Mouse (Mus musculus): ENCODE data around the gene Ralgapa1.
"Not testable (repeated sequence)": the region's sequence is repeated elsewhere in the genome, so short reads cannot be mapped to it uniquely, and the experiment has no call there.

The Ralgapa1 gene

DNA sequence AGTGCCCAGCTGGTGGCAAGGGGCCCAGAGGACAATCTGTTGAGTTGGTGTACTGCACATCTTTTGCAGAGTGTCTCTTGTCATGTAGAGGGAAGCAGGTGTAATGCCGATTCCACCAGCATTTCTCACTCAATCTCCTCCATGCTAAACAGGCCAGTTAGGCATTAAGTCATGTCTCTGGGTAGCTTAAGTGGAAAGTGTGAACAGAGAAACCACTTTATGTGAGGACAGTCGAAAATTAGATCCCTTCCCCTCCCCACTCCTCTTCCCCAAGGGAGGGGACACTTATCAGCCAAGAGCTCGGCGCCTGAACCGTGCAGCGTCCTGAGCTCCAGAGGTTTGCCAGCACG lies 222.5 kb downstream of the Ralgapa1 start:
- DNase-seq, result no peak

DNA sequence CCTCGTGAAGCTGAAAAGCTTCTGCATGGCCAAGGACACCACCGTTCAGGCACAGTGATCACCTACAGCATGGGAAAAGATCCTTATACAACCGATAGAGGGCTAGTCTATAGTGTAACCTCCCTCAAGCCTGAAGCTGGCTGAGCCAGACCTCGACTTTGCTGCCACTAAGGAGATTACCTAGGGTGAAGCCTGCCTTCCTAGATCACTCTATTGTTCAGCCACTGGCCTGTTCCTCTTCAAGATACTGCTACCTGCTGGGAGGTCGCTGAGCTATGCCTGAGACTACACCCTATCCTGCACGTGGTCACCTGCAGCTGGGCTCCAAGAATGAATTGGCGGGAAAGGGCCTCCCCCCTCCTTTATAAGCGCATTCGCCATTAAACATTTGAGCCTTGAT lies 234.0 kb downstream of the Ralgapa1 start:
- not testable (repeated sequence) for DNase-seq

DNA sequence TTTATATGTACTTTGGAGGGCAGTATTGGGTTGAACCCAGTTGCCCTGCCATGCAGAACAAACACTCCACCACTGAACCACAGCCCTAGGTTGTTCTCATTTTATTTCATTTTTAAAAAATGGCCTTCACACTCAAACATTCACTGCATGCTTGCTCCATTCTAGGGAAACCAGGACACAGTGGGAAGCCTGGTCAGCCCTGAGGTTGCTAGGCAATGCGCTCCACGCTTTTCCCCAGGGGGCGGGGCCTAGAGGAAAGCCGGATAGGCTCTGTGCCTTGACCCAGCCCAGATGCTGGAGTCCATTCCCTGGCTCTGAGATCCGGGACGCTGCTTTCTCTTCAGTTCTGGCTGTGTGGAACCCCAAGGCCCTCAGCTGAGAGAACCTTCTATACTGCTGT lies 247.2 kb downstream of the Ralgapa1 start:
- DNase-seq, result no peak

DNA sequence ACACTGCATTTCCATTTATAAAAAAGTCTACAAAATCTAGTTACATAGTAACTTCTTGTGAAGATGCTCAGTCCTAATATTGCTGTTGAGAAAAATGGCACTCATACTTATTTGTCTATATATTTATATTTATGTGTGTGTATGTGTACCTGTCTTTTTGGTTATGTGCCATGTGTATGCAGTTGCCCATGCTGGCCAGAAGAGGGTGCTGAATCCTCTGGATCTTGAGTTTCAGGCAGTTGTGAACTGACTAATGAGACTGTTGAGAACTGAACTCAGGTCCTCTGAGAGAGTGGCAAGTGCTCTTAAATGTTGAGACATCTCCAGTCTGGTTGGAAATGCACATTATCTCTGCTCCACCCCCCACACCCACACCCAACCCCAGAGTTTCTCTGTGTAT lies 247.9 kb downstream of the Ralgapa1 start:
- DNase-seq, result no peak

DNA sequence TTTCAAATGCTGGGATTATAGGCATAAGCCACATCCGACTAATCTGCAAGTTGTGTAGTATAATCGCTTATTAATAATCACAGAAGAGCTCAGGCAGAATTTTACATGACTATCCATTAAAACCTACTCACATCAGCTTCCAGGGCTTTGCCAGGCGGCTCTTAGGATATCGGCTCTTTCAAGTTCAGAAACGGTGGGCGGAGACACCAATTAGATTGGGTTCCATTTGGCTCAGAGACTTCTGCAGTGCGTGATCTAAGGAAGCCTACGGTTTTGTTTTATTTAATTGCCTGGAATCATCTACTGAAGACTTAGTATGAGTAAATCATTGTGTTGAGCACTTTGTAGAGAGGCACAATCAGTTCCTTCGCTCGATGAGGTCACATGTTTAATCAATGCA lies 249.3 kb downstream of the Ralgapa1 start:
- DNase-seq, result no peak

DNA sequence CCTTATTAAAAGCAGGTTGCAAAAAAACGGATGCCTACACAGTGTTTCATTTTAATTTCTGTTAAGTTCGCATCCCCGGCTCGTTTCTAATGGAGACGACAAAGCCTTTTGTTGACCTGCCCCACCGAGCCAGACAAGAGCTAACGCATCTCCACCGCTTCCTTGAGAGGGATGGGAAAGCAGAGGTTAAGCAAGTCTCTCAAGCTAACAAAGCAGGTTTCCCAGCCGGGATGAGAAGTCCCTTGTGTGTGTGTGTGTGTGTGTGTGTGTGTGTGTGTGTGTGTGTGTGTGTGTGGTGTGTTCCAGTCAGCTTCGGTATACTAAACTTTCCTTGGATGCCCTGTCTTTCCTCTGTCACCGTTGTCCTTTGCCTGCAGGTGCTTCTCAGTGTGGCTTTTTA lies 249.8 kb downstream of the Ralgapa1 start:
- no peak for DNase-seq

DNA sequence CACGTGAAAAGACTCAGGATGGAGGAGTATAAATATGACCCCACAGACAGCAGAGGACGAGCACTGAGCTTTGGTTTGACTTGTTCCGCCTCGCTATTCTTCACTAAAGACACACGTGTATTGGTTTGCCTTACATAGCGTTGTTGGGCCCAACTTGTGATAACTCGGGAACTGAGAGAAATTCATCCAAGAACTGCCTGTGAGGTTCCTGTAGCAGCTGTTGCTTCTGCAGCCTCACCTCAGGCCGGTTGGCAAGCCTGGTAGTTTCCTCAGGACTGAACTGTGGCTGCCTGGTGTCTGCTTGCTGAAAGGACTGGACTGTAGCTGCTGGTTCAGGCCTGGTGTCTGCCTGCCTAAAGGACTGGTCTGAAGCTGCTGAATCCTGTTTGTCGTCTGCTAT lies 250.3 kb downstream of the Ralgapa1 start:
- no peak for DNase-seq

DNA sequence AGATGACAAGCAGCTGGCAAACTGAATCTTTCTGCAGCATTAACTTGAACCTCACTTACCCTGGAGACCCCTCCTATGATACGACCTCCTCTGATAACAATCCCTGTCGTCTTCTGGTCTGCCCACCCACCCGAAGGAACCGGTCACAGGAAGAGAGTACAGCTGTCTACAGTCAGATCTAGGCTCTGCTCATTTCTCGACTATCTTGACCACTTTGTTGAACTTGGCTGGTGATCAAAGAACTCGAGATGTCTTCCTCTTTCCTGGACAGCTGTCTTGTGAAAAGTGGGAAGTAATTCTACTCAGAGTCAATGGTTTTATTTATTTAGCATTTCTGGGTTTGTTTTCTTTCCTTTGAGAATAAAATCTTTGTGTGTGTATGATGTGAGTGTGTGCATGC lies 251.3 kb downstream of the Ralgapa1 start:
- no peak for DNase-seq

DNA sequence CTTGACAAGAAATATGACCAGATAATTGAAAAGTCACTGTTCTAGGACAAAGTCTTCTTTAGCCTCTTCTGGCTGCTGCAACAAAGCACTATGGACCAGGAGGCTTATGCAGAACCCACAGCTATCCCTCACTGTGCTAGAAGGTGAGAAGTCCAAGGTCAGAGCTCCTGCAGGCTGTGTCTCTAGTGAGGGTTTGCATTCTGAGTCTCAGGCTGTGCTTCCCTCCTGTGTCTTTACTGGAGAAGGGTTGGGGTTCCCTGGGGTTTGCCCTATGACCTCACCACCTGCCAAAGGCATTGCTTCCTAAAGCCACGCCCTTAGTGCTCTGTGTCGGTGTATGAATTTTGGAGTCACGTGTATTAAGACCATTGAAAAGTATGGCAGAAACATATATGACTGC lies 252.5 kb downstream of the Ralgapa1 start:
- DNase-seq, result no peak

DNA sequence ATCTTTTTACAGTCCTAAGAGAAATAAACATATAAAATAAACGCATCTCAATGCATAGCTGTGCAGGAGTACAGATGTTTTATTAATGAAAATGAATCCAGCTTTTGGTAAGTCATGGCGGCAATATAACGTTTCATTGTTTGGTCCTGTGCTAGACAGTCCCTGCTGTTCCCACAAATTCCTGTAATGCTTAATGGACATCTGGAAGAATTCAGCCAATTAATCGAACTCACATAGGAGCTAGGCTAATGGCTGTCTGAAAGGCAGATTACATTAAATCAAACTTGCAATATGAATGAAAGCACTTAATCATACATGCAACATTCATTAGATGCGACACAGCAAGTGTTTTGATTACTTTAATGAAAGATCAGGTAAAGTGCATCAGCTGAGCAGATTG lies 254.1 kb downstream of the Ralgapa1 start:
- no peak for DNase-seq

DNA sequence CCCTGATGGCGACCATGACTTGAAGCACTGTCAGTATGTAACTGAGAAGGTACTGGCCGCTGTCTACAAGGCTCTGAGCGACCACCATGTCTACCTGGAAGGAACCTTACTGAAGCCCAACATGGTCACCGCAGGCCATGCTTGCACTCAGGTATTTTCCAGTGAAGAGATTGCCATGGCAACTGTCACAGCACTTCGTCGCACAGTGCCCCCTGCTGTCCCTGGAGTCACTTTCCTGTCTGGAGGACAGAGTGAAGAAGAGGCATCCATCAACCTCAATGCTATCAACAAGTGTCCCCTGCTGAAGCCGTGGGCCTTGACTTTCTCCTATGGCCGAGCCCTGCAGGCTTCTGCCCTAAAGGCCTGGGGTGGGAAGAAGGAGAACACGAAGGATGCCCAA lies 255.1 kb downstream of the Ralgapa1 start:
- DNase-seq, result no peak

DNA sequence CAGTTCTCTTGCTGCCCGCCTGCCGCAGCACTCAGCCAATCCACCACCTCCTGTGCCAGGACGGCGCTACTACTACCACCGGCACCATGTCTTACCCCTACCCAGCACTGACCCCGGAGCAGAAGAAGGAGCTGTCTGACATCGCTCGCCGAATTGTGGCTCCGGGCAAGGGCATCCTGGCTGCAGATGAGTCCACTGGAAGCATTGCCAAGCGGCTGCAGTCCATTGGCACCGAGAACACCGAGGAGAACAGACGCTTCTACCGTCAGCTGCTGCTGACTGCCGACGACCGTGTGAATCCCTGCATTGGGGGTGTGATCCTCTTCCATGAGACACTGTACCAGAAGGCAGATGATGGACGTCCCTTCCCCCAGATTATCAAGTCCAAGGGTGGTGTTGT lies 255.8 kb downstream of the Ralgapa1 start, which contains the start of gene Aldoart2:
Gene Aldoart2 (plus strand): TSS at position 34 of the 400 bp plus-strand sequence.
- no peak for DNase-seq

DNA sequence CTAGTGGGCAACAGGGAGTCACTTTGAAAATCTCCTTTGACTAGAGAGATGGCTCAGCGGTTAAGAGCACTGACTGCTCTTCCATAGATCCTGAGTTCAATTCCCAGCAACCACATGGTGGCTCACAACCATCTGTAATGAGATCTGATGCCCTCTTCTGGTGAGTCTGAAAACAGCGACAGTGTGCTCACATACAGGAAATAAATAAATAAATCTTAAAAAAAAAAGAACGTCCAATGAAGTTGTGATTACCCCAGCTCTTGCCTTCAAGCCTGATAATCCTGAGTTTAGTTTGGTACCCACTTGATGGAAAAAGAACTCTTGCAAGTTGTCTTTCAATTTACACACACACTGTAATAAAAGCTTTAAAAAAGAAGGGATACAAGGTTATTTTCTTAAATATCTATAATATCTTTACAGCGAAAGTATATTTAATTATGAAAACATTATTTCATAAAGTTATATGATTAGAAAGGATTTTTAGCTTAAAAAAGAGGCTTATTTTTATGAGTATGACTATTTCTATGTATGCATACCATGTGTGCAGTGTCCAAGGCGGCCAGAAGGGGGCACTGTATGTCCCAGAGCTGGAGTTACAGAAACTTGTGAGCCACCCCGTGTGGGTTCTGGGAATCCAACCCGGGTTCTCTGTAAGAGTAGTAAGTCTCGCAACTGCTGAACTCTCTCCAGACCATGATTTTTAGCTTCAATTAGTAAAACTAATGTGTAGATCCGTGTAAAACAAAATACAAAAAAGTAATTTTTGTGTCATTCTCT lies 256.6 kb downstream of the Ralgapa1 start:
- no peak for DNase-seq

DNA sequence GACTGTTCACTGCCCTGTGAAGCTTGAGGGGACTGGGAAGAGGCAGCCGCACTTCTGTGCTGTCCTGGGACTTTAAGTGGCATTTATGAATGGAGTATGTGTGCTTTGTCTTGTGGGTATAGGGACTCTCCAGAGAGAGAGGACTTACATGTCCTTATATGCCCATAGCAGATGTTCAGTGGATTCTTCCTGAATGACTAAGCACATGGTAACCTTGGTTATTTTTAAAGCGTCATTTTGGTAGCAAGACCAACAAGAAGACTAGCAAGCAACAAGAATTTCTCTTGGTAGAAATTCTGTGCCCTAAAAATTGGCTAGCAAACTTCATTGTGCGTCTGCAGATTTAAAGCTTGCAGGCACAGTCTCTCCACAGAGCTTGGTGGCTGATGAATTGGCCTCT lies 257.2 kb downstream of the Ralgapa1 start:
- no peak for DNase-seq

DNA sequence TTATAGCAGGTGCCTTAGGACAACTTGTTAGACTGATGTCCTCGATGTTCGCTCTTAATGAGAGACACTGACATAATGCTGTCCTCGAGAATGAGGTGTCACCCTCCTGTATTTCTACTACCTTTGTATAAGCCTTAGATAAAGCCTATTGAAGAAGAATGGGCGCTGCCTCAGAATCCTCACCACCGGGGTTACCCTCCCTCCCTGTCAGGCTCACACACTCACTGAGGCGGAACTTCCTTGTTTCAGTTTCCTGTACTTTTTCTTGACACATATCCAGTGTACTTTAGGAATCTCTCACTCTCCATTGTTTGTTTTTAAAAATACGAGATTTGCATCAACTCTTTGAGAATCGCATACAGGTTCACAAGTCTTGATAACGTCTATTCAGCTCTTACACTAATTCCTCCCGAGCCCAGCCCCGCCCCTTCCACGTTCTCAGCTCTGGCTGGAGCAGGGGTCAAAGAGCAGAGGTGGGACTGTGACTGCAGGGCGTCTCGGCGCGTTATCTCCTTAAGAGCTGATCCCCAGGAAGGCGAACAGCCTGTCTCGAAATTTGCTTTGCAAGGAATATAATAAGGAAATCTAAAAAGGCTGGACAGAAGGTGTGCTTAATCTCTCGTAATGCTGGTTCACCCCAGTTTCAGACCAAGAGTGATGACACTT lies 260.8 kb downstream of the Ralgapa1 start:
- DNase-seq, result no peak

DNA sequence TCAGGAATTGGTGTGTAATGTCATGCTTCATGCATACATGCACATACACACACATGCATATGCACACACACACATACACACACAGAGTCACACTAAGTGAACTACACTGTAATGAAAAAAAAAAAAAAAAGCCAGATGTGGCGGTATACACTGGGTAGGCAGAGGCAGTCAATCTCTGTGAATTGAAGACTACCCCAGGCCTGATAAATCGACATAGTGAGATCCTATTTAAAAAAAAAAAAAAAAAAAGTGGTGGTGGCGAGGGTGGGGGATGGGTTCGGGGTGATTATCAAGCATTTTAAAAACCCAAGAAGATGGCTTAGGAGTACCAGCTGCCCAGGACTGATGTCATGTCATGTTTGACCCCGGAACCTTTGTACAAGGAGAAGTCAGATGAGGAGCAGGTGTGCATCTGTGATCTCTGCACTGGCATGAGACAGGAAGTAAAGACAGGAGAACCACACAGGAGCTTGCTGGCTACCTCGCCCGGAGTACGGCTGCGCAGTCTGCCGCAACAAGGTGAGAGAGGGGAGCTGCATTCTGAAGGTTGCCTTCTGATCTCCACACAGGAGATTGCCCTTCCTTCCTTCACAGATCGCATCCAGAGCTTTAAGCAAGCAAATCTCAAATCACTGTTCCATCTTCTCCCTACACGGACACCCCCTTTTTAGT lies 261.6 kb downstream of the Ralgapa1 start:
- DNase-seq, result no peak

DNA sequence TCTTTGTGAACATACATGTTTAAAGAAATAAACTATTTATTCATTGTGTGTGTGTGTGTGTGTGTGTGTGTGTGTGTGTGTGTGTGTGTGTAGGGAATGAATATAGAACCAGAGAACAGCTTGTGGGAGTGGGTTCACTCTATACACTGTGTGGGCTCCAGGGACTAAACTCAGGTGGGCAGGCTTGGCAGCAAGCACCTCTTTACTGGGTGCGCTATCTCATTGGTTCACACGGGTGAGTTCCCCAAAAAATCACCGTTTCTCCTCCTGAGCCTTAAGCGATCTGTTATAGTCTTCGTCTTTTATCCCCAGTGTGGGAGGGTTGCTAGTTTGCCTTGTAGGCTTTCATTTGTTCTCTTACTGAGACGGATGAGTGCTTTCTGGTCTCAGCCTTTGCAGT lies 263.1 kb downstream of the Ralgapa1 start:
- DNase-seq, result no peak

DNA sequence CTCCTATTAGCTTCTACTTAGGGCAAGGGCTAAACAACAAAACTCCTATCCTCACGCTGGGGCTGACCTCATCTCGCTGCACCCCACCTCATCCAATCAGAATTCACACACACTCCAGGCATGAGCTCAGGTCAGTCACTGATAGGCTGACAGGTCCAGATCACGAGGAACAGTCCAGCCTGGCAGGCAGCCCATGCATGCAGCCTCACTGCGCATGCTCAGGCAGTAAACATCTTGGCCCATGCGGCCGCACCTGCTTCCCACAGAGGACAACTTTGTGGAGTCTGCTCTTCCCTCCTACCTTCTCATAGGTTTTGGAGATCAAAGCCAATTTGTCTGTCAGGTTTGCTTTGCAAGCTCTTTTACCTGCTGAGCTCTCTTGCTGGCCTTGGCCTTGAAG lies 266.1 kb downstream of the Ralgapa1 start:
- not testable (repeated sequence) for DNase-seq
